Mouse (Mus musculus): Measurements from ENCODE around the gene Carhsp1. TPM values are rescaled to one million over a fixed set of nuclear protein-coding genes. Genes with fewer than 3 reads are reported as not detected.

Carhsp1 gene
- total RNA-seq, 2 experiments from 2014 or later: 5.8 to 7.9 TPM

GRCm38 (mm10) chr16:8643855-8644254 is 28.1 kb downstream of the Carhsp1 start:
- ATAC-seq (replicated peaks; ENCODE audit: poor library complexity): peak; percentile 98

DNA sequence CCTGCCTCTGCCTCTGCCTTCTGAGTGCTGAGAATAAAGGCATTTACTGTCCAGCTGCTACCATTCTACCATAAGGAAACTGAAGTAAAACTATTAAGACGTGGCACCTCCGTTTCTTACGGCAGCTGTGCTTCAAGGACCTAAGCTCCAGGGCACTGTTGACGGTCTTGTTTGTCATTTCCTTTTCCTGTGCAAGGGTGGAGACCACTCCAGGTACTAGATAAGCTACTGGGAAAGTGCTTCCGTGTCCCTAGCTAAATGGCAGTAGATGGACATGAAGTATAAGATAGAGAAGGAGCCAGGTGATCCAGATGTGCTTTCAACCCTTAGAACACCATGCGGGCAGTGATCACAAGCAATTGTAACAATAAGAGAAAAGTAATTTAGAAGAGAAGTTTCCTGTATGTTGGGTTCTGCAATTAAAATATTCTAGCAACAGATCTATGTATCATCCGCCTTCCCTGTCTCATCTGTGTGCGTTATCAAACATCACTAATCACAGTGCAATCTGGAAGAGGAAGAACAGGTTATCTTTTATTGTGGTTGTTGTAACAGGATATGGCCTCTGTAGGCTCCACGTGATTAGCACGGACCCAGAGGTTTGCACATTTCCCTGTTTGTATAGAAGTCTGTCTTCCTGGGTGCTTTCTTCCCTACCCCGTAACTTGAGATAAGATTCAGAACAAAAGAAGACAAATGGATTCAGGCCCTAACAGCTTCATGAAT is 32.3 kb downstream of the Carhsp1 start:
- ATAC-seq (replicated peaks; ENCODE audit: poor library complexity): no peak

DNA sequence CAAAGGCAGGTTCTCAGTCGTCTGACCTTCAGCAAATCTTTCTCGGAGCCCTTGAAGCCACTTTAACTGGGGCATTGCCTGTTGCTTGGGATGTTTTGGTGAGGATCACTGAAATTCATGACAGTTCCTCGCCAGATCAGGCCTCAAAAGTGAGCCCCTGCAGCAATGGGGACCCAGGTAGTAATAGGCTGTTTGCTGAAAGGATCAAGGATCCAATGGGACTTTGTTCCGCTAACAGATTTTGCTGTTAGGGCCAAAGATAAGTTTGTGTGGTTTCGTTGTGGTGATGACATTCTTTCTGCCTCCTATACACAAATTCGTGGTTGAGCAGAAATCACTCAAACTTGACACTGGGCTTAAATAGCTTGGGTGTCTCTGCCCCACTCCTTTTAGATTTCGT is 33.8 kb downstream of the Carhsp1 start:
- ATAC-seq (replicated peaks; ENCODE audit: poor library complexity): no peak

- ATAC-seq (replicated peaks; ENCODE audit: poor library complexity): peak; percentile 82
These were observed 34.5 kb downstream of the Carhsp1 start, which contains the start of the genes Pmm2 and Tmem186 for GRCm38 (mm10) chr16:8637217-8638051. Gene Pmm2, plus strand, starts transcription at chr16:8637674. Gene Tmem186, minus strand, starts transcription at chr16:8637712.

DNA sequence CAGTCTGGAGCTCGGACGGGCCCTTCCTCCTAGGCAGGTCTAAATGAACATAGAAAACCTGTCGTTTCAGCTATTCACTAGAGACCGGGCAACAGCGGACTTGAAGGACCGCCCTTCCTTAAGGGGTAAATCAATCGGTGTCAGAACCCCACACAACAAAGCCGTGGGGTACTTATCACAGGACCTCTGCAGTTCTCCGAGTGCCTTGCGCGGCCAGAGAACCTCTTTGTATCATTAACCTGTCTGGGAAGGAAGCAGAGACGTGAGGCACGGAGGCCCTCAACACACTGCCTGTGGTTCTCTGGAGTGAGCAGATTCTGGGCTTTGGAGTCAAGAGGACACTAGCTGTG is 35.1 kb downstream of the Carhsp1 start:
- ATAC-seq (replicated peaks; ENCODE audit: poor library complexity): peak; percentile 24

DNA sequence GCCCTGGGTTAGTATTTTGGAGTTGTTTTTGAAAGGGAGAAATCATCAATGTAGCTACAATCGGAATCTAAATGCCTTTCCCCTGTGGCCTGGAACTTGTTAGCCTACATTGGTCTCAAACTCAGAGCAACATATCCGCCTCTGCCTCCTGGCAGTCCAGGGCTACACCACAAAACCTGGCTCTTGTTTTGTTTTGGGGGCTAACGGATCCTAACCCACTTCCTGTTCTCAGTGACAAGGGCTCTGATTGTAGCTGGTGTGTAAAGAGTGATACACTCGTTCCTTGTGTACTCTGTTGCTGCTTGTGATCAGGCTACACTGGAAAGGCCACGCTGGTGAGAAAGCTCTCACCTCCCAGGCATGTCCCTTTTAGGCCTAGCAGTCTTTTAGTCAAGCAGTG is 40.5 kb downstream of the Carhsp1 start:
- peak; percentile 59 for ATAC-seq (replicated peaks; ENCODE audit: poor library complexity)

GRCm38 (mm10) chr16:8630419-8630818 is 41.5 kb downstream of the Carhsp1 start:
- ATAC-seq (replicated peaks; ENCODE audit: poor library complexity): no peak

- ATAC-seq (replicated peaks; ENCODE audit: poor library complexity): no peak
These were observed 51.4 kb downstream of the Carhsp1 start for GRCm38 (mm10) chr16:8620315-8621115.

DNA sequence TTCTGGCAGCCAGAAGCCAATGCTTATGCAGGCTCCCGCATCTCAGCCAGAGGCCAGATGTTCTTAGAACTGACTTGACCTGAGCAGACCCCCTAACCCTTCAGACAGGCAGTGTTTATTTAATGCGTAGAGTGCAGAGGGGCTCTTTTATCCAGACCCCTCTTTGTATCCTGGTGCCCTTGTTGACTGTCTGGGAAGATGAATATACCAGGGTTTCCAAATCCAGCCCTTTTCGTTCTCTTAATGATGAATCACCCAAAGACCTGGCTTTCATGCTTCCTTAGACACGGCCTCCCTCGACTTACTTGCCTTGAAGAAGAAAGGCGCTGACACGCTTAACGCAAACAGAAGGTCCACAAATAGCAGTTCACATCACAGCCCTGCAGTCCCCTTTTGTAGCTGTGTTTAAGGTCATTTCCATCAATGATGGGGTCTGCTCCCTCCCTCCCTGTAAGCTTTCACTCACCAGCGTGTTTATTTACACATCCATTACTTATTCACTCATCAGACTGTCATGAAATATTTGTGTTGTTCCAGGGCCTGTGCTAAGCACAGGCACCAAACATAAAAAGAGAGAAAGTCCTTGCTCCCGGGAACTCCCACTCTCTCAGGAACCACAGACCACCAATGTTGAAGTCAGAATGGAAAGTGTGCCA is 52.2 kb downstream of the Carhsp1 start:
- ATAC-seq (replicated peaks; ENCODE audit: poor library complexity): no peak

DNA sequence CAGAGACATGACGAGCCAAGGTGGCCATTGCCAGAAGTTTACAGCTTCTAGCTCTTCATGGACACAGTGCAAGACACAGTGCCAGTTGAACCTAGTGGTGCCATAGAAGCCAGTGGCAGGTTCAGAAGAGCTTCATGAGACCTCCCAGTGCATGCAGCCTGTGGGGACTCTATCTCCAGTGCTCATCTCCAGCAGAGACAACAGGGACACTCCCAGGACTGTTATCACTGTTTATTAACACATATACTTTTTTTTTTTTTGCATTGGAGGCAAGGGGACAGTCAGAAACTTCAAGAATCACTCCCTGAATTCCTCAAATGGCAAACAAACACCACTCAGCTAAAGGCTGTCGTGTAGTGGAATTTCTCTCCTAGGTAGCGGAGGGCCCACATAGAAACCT is 58.5 kb downstream of the Carhsp1 start:
- no peak for ATAC-seq (replicated peaks; ENCODE audit: poor library complexity)

DNA sequence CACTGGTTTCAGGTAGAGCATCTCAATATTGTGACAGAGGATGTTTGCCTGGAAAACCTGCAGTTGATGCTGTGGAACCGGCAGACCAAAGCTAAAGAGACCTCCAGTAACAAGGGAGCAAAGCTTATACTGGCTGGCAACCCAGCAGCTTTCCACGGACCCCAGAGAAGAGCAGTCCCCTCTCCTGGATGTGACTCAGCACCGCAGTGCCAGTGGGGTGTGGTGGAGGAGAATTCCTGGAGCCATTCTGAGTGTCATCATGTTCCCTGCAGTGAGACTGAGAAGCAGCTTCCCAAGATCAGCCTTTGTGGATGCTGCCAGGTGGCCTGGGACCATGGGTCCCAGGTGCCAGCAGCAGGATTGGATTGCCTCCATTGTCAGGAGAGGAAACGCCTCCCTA is 58.9 kb downstream of the Carhsp1 start:
- no peak for ATAC-seq (replicated peaks; ENCODE audit: poor library complexity)

GRCm38 (mm10) chr16:8612214-8613005 is 59.5 kb downstream of the Carhsp1 start:
- ATAC-seq (replicated peaks; ENCODE audit: poor library complexity): peak; percentile 97

DNA sequence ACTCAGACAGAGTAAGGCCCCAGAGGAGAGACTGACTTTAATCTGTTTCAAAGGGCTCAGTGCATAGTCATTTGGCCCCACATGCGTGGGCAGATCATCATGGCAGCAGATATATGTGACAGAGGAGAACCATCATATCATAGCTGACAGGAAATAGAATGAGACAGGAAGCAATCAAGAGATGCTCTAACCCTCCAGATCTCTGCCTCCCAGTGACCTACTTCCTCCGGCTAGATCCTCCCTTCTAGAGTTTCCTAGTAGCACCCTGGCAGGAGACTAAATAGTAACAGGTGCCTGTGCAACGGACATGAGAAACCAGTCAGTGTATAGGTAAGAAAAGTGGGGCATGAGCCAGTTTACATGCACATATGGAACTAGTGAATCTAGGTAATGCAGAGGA is 61.6 kb downstream of the Carhsp1 start:
- ATAC-seq (replicated peaks; ENCODE audit: poor library complexity): no peak

Other genes with a start within 250 kb of the Carhsp1 start
- 0.62 TPM in 1 of 2 replicates, not detected in the other for gene Tmem114, start 247.0 kb downstream of the Carhsp1 start, total RNA-seq (2015)
- not detected in 2 replicates for gene Tmem114, start 247.0 kb downstream of the Carhsp1 start, total RNA-seq (2017)
- 12.7 and 19.2 TPM in 2 replicates for gene Mettl22, start 201.4 kb downstream of the Carhsp1 start, total RNA-seq (2015)
- gene Mettl22, start 201.4 kb downstream of the Carhsp1 start, total RNA-seq (2017): 8.4 and 15.7 TPM in 2 replicates
- not detected in 2 replicates for gene Abat, start 158.7 kb downstream of the Carhsp1 start, total RNA-seq (2015)
- gene Abat, start 158.7 kb downstream of the Carhsp1 start, total RNA-seq (2017): 0.03 and 0.21 TPM in 2 replicates
- 42.9 and 46.5 TPM in 2 replicates for gene Pmm2, start 34.5 kb downstream of the Carhsp1 start, total RNA-seq (2015)
- gene Pmm2, start 34.5 kb downstream of the Carhsp1 start, total RNA-seq (2017): 49.1 and 50.9 TPM in 2 replicates
- gene Tmem186, start 34.4 kb downstream of the Carhsp1 start, total RNA-seq (2015): 6.7 and 8.0 TPM in 2 replicates
- 13.5 and 17.0 TPM in 2 replicates for gene Tmem186, start 34.4 kb downstream of the Carhsp1 start, total RNA-seq (2017)
- gene Gm5767, start 8.6 kb upstream of the Carhsp1 start, total RNA-seq (2015): not detected in 2 replicates
- gene Gm5767, start 8.6 kb upstream of the Carhsp1 start, total RNA-seq (2017): not detected in 2 replicates
- 153 and 167 TPM in 2 replicates for gene Usp7, start 120.2 kb upstream of the Carhsp1 start, total RNA-seq (2015)
- gene Usp7, start 120.2 kb upstream of the Carhsp1 start, total RNA-seq (2017): 135 and 168 TPM in 2 replicates
- 38.9 and 42.4 TPM in 2 replicates for gene 1810013L24Rik, start 157.9 kb upstream of the Carhsp1 start, total RNA-seq (2015)
- gene 1810013L24Rik, start 157.9 kb upstream of the Carhsp1 start, total RNA-seq (2017): 34.7 and 43.7 TPM in 2 replicates

Data from megakaryocyte progenitor cell, adult 5-6 weeks (primary cell).